Mouse (Mus musculus) activated CD4-positive, CD25-positive, alpha-beta regulatory T cell (primary cell): ENCODE results near the gene Cd300c2. TPM values are rescaled to one million over a fixed set of nuclear protein-coding genes. Genes with fewer than 3 reads are reported as not detected.

Experiments
- polyA plus RNA-seq, 2 experiments: library from polyadenylated mRNA; unstranded; fragments of 100-300 nt; shearing (Covaris generic); gene quantifications; one replicate each; pipeline ENCODE4 v1.2.1; 2017

The Cd300c2 gene
- polyA plus RNA-seq = 1 to 10 TPM in 1 of 2 experiments, under 1 TPM in 1; 0.61 to 3.9 TPM

GRCm38 (mm10) chr11:115001474-115002040, at the start of gene Cd300c2:
TSS of gene Cd300c2 (minus strand) at chr11:115001880.

GRCm38 (mm10) chr11:115048259-115048658, 46.6 kb upstream of the Cd300c2 start, which contains the start of gene Cd300ld3:
TSS of gene Cd300ld3 (minus strand) at chr11:115048409.

GRCm38 (mm10) chr11:115037669-115038068, 36.0 kb upstream of the Cd300c2 start, which contains the start of gene Cd300ld5:
TSS of gene Cd300ld5 (minus strand) at chr11:115037769.

GRCm38 (mm10) chr11:115026912-115027311, 25.2 kb upstream of the Cd300c2 start, which contains the start of gene Cd300ld4:
TSS of gene Cd300ld4 (minus strand) at chr11:115027012.

GRCm38 (mm10) chr11:115016093-115016492, 14.4 kb upstream of the Cd300c2 start, which contains the start of gene Cd300ld2:
TSS of gene Cd300ld2 (minus strand) at chr11:115016193.

GRCm38 (mm10) chr11:114989793-114990192, 11.9 kb downstream of the Cd300c2 start, which contains the start of gene Cd300ld:
TSS of gene Cd300ld (minus strand) at chr11:114989922.

GRCm38 (mm10) chr11:114968752-114969207, 32.9 kb downstream of the Cd300c2 start, which contains the start of gene Cd300c:
TSS of gene Cd300c (minus strand) at chr11:114969157.

Other genes starting within 250 kb of the Cd300c2 start
- under 1 TPM; 0.57 to 0.62 TPM for gene Kif19a, start 236.5 kb downstream of the Cd300c2 start, polyA plus RNA-seq
- gene Btbd17, start 205.9 kb downstream of the Cd300c2 start, polyA plus RNA-seq = under 1 TPM in 1 of 2 experiments, not detected in 1; 0.85 TPM
- gene Gpr142, start 203.0 kb downstream of the Cd300c2 start, polyA plus RNA-seq = not detected
- under 1 TPM in 1 of 2 experiments, not detected in 1; 0.23 TPM for gene Gprc5c, start 150.7 kb downstream of the Cd300c2 start, polyA plus RNA-seq
- gene Cd300a, start 111.8 kb downstream of the Cd300c2 start, polyA plus RNA-seq = 1 to 10 TPM in 1 of 2 experiments, under 1 TPM in 1; 0.32 to 2.8 TPM
- under 1 TPM; 0.56 to 0.66 TPM for gene Cd300lb, start 67.5 kb downstream of the Cd300c2 start, polyA plus RNA-seq
- gene Cd300c, start 32.7 kb downstream of the Cd300c2 start, polyA plus RNA-seq = under 1 TPM in 1 of 2 experiments, not detected in 1; 0.26 TPM
- gene Cd300ld, start 12.0 kb downstream of the Cd300c2 start, polyA plus RNA-seq = 1 to 10 TPM in 1 of 2 experiments, not detected in 1; 1.1 TPM
- gene Cd300ld2, start 14.3 kb upstream of the Cd300c2 start, polyA plus RNA-seq = under 1 TPM in 1 of 2 experiments, not detected in 1; 0.75 TPM
- not detected for gene Cd300ld4, start 25.1 kb upstream of the Cd300c2 start, polyA plus RNA-seq
- not detected for gene Cd300ld5, start 35.9 kb upstream of the Cd300c2 start, polyA plus RNA-seq
- not detected for gene Cd300ld3, start 46.5 kb upstream of the Cd300c2 start, polyA plus RNA-seq
- under 1 TPM in 1 of 2 experiments, not detected in 1; 0.73 TPM for gene Cd300e, start 60.3 kb upstream of the Cd300c2 start, polyA plus RNA-seq
- 100 to 1,000 TPM; 161 to 191 TPM for gene Rab37, start 89.6 kb upstream of the Cd300c2 start, polyA plus RNA-seq
- gene Cd300lf, start 132.1 kb upstream of the Cd300c2 start, polyA plus RNA-seq = 1 to 10 TPM in 1 of 2 experiments, under 1 TPM in 1; 0.60 to 4.1 TPM
- gene Slc9a3r1, start 161.5 kb upstream of the Cd300c2 start, polyA plus RNA-seq = 100 to 1,000 TPM; 316 to 490 TPM
- 10 to 100 TPM in 1 of 2 experiments, 1 to 10 TPM in 1; 9.5 to 14.9 TPM for gene Tmem104, start 185.6 kb upstream of the Cd300c2 start, polyA plus RNA-seq
- gene Nat9, start 186.0 kb upstream of the Cd300c2 start, polyA plus RNA-seq = 10 to 100 TPM in 1 of 2 experiments, 1 to 10 TPM in 1; 7.7 to 13.8 TPM